Mouse (Mus musculus) E14TG2a.4 (cell line): ENCODE data around the gene Fam19a2.

ENCODE experiments used
- CTCF ChIP-seq: conservative IDR thresholded peaks from 2 replicates; pipeline ENCODE4 v1.5.1; 2014; ENCODE audit warnings: low read length
- NANOG ChIP-seq: IDR thresholded peaks from 2 replicates; pipeline ENCODE4 v1.6.1; 2014; ENCODE audit warnings: borderline replicate concordance, low read length, mixed read lengths
- POU5F1 ChIP-seq: IDR thresholded peaks from 2 replicates; pipeline ENCODE4 v1.6.1; 2014; ENCODE audit warnings: low read length, borderline replicate concordance

DNA sequence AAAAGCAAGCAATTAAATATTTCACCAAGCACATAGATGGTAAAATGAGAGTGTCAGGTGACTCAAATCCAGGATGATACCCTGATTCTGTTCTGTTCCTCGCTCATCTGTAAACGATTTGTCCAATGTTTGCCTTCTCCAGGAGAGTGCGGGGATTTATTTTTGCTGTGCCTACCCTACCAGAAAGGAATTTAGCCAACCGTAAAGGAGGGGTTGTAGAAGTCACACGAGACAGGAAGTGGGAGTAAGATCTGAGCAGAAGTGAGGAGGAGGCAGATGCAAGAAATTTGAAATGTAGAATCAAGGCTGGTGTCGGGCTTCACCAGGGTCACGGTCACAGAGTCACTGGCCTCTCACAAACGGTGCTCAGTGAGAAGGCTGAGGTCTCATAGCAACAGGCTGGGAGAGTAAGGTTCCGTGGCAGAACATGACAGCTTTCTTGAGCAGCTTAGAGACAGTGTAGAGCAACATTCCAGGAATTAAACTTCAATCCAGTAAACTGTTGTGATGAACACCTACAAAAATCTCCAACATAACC is 419.0 kb downstream of the Fam19a2 start:
- TF ChIP-seq CTCF: no peak
- no peak for TF ChIP-seq NANOG
- TF ChIP-seq POU5F1: no peak
